Mouse (Mus musculus): ENCODE data around the gene Tspan9.

- TF ChIP-seq CTCF (IDR thresholded peaks at IDR 0.05; ENCODE audit: extremely low read depth, insufficient read depth, insufficient read length, insufficient replicate concordance) (no peak), POLR2A (IDR thresholded peaks at IDR 0.05; ENCODE audit: low read depth, low read length) (no peak)
These were observed 16.5 kb downstream of the Tspan9 start for GRCm38 (mm10) chr6:128126876-128127275.
